Mouse (Mus musculus) B cell, adult 67 days (primary cell): ENCODE measurements around the gene Pabpc6. TPM values are rescaled to one million over a fixed set of nuclear protein-coding genes. Genes with fewer than 3 reads are reported as not detected.

ENCODE experiments used
- total RNA-seq, 2 experiments: library from RNA; stranded (reverse); gene quantifications; 4 replicates each; pipeline ENCODE4 v1.2.4; 2023

Gene Pabpc6
- not detected for total RNA-seq

DNA sequence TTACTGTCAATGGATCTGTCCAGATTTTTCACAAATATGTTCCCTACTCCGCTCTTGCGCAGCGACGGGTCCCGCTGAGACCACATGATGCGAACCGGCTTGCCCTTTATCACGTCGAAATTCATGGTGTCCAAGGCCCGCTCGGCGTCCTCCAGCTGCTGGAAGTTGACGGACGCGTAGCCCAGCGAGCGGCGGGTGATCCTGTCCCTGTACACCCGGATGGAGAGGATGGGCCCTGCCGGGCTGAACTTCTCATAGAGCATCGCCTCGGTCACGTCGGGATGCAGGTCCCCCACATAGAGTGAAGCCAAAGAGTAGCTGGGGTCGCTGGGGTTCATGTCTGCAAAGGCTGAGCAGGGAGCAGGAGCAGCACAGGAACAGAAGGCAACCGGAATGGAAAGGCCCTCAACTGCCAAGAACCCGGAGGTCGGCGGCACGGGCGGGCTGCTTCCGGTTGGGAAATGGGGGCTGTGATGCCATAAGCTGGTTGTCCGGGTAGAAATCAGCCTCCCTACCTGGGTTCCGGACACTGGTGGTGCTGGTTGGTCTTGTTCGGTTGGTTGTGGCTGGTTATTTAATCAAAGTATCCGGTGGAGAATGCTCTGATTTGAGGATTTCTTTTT, at the start of gene Pabpc6:
Gene Pabpc6, minus strand, starts transcription at position 435 of the 623 bp plus-strand sequence.

Other genes starting within 250 kb of the Pabpc6 start
- not detected for gene Gm17728, start 247.7 kb downstream of the Pabpc6 start, total RNA-seq